Mouse (Mus musculus) CH12.LX (cell line): ENCODE results near the gene Jak1. TPM values are rescaled to one million over a fixed set of nuclear protein-coding genes. Genes with fewer than 3 reads are reported as not detected.

Experiments used
- DNase-seq: peaks from one replicate; pipeline ENCODE4 v3.0.0-alpha.2; 2013; ENCODE audit errors: extremely low read depth
- H3K27ac ChIP-seq: 2 replicates; pipeline ENCODE4 v1.5.1; 2012; ENCODE audit warnings: low read depth, mild to moderate bottlenecking, control low read depth, moderate library complexity; ENCODE audit not compliant: insufficient read depth
- H3K27me3 ChIP-seq: replicated peaks from 2 replicates; pipeline ENCODE3; 2012; ENCODE audit warnings: inconsistent platforms
- H3K36me3 ChIP-seq, 2 experiments: replicated peaks in 1 of 2; 2 replicates each; pipeline versions ENCODE3 to v1.6.1; 2012; ENCODE audit warnings: inconsistent platforms in 1 of 2, low read length in 1 of 2, mild to moderate bottlenecking in 1 of 2, mixed read lengths in 1 of 2, moderate library complexity in 1 of 2; ENCODE audit not compliant: control insufficient read depth in 1 of 2, insufficient read depth in 1 of 2
- H3K4me1 ChIP-seq, 2 experiments: 2 replicates each; pipeline ENCODE4 v1.6.1; 2012; ENCODE audit warnings: inconsistent platforms in 1 of 2, moderate library complexity in 1 of 2; ENCODE audit not compliant: insufficient read depth in 2 of 2, control insufficient read depth in 1 of 2
- H3K4me2 ChIP-seq: 2 replicates; pipeline ENCODE4 v1.6.1; 2012; ENCODE audit warnings: low read depth, mild to moderate bottlenecking, control low read depth; ENCODE audit not compliant: poor library complexity, insufficient read depth, severe bottlenecking
- H3K4me3 ChIP-seq, 3 experiments: fragments of 150-350 bp in 1 of 3; sonication (generic) in 1 of 3; replicated peaks in 1 of 3; 2 replicates each; pipeline versions ENCODE3 to v1.5.1; 2011 to 2012; ENCODE audit warnings: low read depth in 2 of 3, low read length in 2 of 3, mild to moderate bottlenecking in 2 of 3, moderate library complexity in 2 of 3, control low read depth in 1 of 3, improper control_type of control experiment in 1 of 3, inconsistent platforms in 1 of 3, mixed read lengths in 1 of 3; ENCODE audit not compliant: poor library complexity in 1 of 3
- H3K79me2 ChIP-seq: replicated peaks from 2 replicates; pipeline ENCODE4 v1.6.1; 2012; ENCODE audit warnings: mild to moderate bottlenecking, moderate library complexity; ENCODE audit not compliant: control insufficient read depth, poor library complexity, insufficient read depth, severe bottlenecking; ENCODE audit errors: extremely low read depth
- H3K9ac ChIP-seq: 2 replicates; pipeline ENCODE4 v1.6.1; 2012; ENCODE audit warnings: low read depth, mild to moderate bottlenecking, control low read depth, moderate library complexity; ENCODE audit not compliant: insufficient read depth
- H3K9me3 ChIP-seq: replicated peaks from 2 replicates; pipeline ENCODE3; 2012; ENCODE audit warnings: low read length, inconsistent platforms, mixed read lengths
- BHLHE40 ChIP-seq: IDR thresholded peaks from 2 replicates; pipeline ENCODE4 v1.6.1; 2011; ENCODE audit warnings: mild to moderate bottlenecking, low read depth, low read length, improper control_type of control experiment
- CHD2 ChIP-seq: IDR thresholded peaks from 2 replicates; pipeline ENCODE4 v1.6.1; 2011; ENCODE audit warnings: low read length, improper control_type of control experiment
- ELF1 ChIP-seq: IDR thresholded peaks from 2 replicates; pipeline ENCODE4 v1.6.1; 2014; ENCODE audit warnings: low read depth, mild to moderate bottlenecking, inconsistent platforms, low read length, improper control_type of control experiment
- ETS1 ChIP-seq: conservative IDR thresholded peaks from 2 replicates; pipeline ENCODE4 v1.6.1; 2012; ENCODE audit warnings: low read depth, mild to moderate bottlenecking, inconsistent platforms, low read length, improper control_type of control experiment, moderate library complexity
- IRF4 ChIP-seq: IDR thresholded peaks from 2 replicates; pipeline ENCODE4 v1.6.1; 2014; ENCODE audit warnings: low read depth, mild to moderate bottlenecking, inconsistent platforms, low read length, improper control_type of control experiment
- MAFK ChIP-seq: IDR thresholded peaks from 2 replicates; pipeline ENCODE4 v1.6.1; 2011; ENCODE audit warnings: low read length, improper control_type of control experiment; ENCODE audit not compliant: insufficient replicate concordance
- MAZ ChIP-seq: IDR thresholded peaks from 2 replicates; pipeline ENCODE4 v1.6.1; 2012; ENCODE audit warnings: low read depth, mild to moderate bottlenecking, inconsistent platforms, low read length, improper control_type of control experiment, moderate library complexity
- MEF2A ChIP-seq: IDR thresholded peaks from 2 replicates; pipeline ENCODE4 v1.6.1; 2014; ENCODE audit warnings: low read depth, mild to moderate bottlenecking, inconsistent platforms, low read length, improper control_type of control experiment, borderline replicate concordance
- MYC ChIP-seq: IDR thresholded peaks from 2 replicates; pipeline ENCODE4 v1.6.1; 2011; ENCODE audit warnings: low read depth, mild to moderate bottlenecking, improper control_type of control experiment, low read length
- NELFE ChIP-seq: IDR thresholded peaks from 2 replicates; pipeline ENCODE4 v1.6.1; 2011; ENCODE audit warnings: low read depth, low read length, improper control_type of control experiment
- NRF1 ChIP-seq: IDR thresholded peaks from 2 replicates; pipeline ENCODE4 v1.6.1; 2014; ENCODE audit warnings: low read depth, mild to moderate bottlenecking, inconsistent platforms, low read length, improper control_type of control experiment, moderate library complexity
- PAX5 ChIP-seq: IDR thresholded peaks from 2 replicates; pipeline ENCODE4 v1.6.1; 2012; ENCODE audit warnings: low read length, inconsistent platforms, mixed read lengths
- POLR2A ChIP-seq: IDR thresholded peaks from 2 replicates; pipeline ENCODE4 v1.6.1; 2011; ENCODE audit warnings: low read depth, mild to moderate bottlenecking, improper control_type of control experiment, low read length
- RCOR1 ChIP-seq: conservative IDR thresholded peaks from 2 replicates; pipeline ENCODE4 v1.6.1; 2012; ENCODE audit warnings: low read depth, mild to moderate bottlenecking, inconsistent platforms, low read length, improper control_type of control experiment
- SIN3A ChIP-seq: IDR thresholded peaks from 2 replicates; pipeline ENCODE4 v1.6.1; 2012; ENCODE audit warnings: low read length, improper control_type of control experiment, inconsistent platforms
- SMC3 ChIP-seq: IDR thresholded peaks from 2 replicates; pipeline ENCODE4 v1.6.1; 2011; ENCODE audit warnings: low read depth, low read length, improper control_type of control experiment
- TBP ChIP-seq: conservative IDR thresholded peaks from 2 replicates; pipeline ENCODE4 v1.6.1; 2011; ENCODE audit warnings: low read depth, low read length, improper control_type of control experiment
- TCF12 ChIP-seq: IDR thresholded peaks from 2 replicates; pipeline ENCODE4 v1.6.1; 2014; ENCODE audit warnings: low read depth, mild to moderate bottlenecking, inconsistent platforms, low read length, improper control_type of control experiment
- UBTF ChIP-seq: IDR thresholded peaks from 2 replicates; pipeline ENCODE4 v1.6.1; 2012; ENCODE audit warnings: low read depth, mild to moderate bottlenecking, inconsistent platforms, low read length, improper control_type of control experiment, moderate library complexity
- ZMIZ1 ChIP-seq: IDR thresholded peaks from 2 replicates; pipeline ENCODE4 v1.6.1; 2012; ENCODE audit warnings: low read depth, mild to moderate bottlenecking, inconsistent platforms, low read length, improper control_type of control experiment
- dilution Hi-C: fragments of 300-500 bp; cut with MboI; formaldehyde crosslinking; loops from 2 replicates; pipeline ENCODE4 v1.14.3; 2020; ENCODE audit warnings: low sequenced_read_pairs; ENCODE audit not compliant: extremely low pct_unique_long_range_greater_than_20kb, extremely low pct_ligation_motif_present
- in situ Hi-C: fragments of 300-500 bp; cut with MboI; formaldehyde crosslinking; loops from 3 replicates; pipeline ENCODE4 v1.14.3; 2019; ENCODE audit warnings: low sequenced_read_pairs, low pct_ligation_motif_present, low pct_unique_long_range_greater_than_20kb, mixed read lengths
- polyA plus RNA-seq: library from polyadenylated mRNA; unstranded; fragments of >175 nt; gene quantifications from 2 replicates; pipeline ENCODE4 v1.2.1, GENCODE M21; 2012; ENCODE audit warnings: low read depth; ENCODE audit not compliant: insufficient read length
- total RNA-seq, 2 experiments: library from RNA; depleted of rRNA; stranded (reverse); fragments of 300-350 nt in 1 of 2; fragments of >200 nt in 1 of 2; gene quantifications; 2 replicates each; pipeline ENCODE4 v1.2.3; 2012 to 2014

The Jak1 gene
- total RNA-seq (2012; rRNA removed) (26.9 and 28.6 TPM in 2 replicates), total RNA-seq (2014; rRNA removed) (33.3 and 33.9 TPM in 2 replicates), polyA plus RNA-seq (45.2 and 51.4 TPM in 2 replicates)

DNA sequence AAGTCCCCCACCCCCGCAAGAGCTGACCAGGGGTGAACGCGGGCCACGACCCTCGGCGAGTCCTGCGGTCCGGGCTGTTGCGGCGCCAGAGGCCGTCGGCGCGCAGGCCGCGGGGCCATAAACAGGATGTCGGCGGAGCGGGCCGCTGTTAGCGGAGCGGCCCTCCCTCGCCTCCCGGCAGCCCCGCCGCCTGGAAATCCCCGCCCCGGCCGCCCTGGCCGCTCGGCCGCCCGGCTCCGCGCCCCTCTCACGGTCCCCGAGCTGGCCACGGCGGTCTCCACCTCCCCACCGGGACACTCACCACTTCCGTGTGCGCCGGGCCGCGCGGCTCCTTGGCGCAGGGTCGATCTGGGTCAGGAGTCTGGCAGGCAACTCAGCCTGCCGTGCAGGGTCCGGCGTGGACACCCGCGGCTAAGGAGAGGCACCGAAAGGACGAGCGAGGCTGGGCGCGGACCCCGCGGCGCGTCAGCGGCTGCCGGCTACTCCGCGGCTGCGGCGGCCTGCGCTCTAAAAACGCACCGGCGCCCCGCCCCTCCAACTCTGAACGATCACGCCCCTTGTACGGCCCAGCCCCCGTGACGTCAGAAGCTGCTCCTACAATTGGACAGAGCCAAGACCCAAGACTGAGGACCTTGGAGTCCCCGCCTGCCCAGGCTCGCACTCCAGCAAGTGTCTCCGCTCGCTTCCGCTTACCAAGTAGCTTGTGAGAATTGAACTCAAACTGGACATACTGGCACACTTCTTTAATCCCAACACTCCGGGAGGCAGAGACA is at the start of gene Jak1:
TSS of gene Jak1 (minus strand) at position 542 of the 773 bp plus-strand sequence.
- peak within 1 kb of the TSS; percentile 77 to 97 (median 85) for H3K4me3 ChIP-seq
- peaks cover 0 to 6% of the 10 kb centered on the region in 2 experiments for H3K36me3 ChIP-seq
- peak within 1 kb of the TSS; percentile 85 for H3K4me2 ChIP-seq
- DNase-seq = peak; percentile 98
- peaks cover 0 to 34% of the 10 kb centered on the region in 2 experiments; a peak in 2 of 4 replicates for H3K4me1 ChIP-seq
- dilution Hi-C loops (no loop called here), in situ Hi-C loops (no loop called here)
- peak within 1 kb of the TSS; percentile 65 for H3K27ac ChIP-seq
- peak within 1 kb of the TSS; percentile 78 for H3K9ac ChIP-seq
- no peaks in the 10 kb centered on the region for H3K27me3 ChIP-seq
- no peaks in the 10 kb centered on the region for H3K9me3 ChIP-seq
- H3K79me2 ChIP-seq = peaks cover 9% of the 10 kb centered on the region
- TF ChIP-seq SIN3A (peak; percentile 20; the same call in 1 of the 2 replicates), MYC (no peak), ELF1 (peak; percentile 59; the same call in 1 of the 2 replicates), NELFE (peak; percentile 91), BHLHE40 (no peak), CHD2 (no peak), RCOR1 (no peak), MAFK (no peak), TBP (peak; percentile 51; the same call in 1 of the 2 replicates), MEF2A (peak; percentile 51), TCF12 (peak; percentile 52), SMC3 (no peak), POLR2A (peak; percentile 94), PAX5 (no peak), ETS1 (0 out of 2 replicates have a peak, but pooled peaks have one; percentile 17), UBTF (0 out of 2 replicates have a peak, but pooled peaks have one; percentile 28), ZMIZ1 (peak; percentile 82), IRF4 (peak; percentile 22; the same call in 1 of the 2 replicates), NRF1 (no peak), MAZ (peak; percentile 76; the same call in 1 of the 2 replicates)
